Mouse (Mus musculus): ENCODE measurements around the gene Map2k1. TPM values are rescaled to one million over a fixed set of nuclear protein-coding genes. Genes with fewer than 3 reads are reported as not detected.
"Not testable (repeated sequence)": the region's sequence is repeated elsewhere in the genome, so short reads cannot be mapped to it uniquely, and the experiment has no call there.

Gene Map2k1
- polyA plus RNA-seq, 1 experiment from 2014 or later = 80.7 TPM

DNA sequence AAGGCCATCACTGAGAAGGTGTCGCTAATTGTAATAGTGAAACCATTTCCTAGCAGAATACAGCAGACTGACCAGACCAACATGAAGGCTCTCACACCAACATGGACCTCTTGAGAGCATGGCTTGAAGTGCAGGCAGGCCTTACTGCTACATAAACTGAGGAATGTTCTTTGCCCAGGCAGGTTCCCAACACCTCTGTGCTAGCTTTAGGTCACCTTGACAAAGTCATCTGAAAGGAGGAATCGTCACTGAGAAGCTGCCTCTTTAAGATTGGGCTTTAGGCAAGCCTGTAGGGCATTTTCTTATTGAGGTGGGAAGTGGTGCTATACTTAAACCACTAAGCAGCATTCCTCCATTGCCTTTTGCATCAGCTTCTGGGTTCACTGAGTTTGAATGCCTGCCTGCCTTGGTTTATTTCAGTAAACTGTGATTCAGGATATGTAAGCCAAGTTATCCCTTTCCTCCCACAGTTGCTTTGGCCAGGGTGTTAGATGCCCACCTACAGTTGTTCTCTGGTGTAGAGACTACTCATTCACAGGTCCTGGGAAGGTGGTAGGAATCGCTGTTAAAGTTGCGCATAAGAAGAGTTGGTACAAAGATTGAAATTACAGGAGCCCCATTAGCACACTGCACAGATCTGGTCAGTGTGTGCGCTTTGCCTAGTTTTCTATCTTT lies 69.1 kb downstream of the Map2k1 start:
- H3K4me3 ChIP-seq (replicated peaks; ENCODE audit: low read length) = no peak overlapping the region
- H3K9me3 ChIP-seq (replicated peaks; ENCODE audit: control insufficient read depth, low read length) = no peaks in the 10 kb centered on the region
- peak overlapping the region; percentile 12; the same call in 1 of the 2 replicates for H3K27ac ChIP-seq (ENCODE audit: low read length)
- H3K4me1 ChIP-seq (ENCODE audit: control insufficient read depth, insufficient read depth, low read length) = 0 out of 2 replicates have a peak, but pooled peaks cover 4% of the 10 kb centered on the region
- no peaks in the 10 kb centered on the region for H3K27me3 ChIP-seq (ENCODE audit: control insufficient read depth, insufficient read depth, low read length)
- no peak for ATAC-seq (ENCODE audit: insufficient read depth, low FRiP score)
- no peak overlapping the region for H3K9ac ChIP-seq (ENCODE audit: low read length)
- WGBS = 88% methylated on average over 5 of the region's 5 CpGs
- peaks cover 21% of the 10 kb centered on the region; the same call in 1 of the 2 replicates for H3K36me3 ChIP-seq (ENCODE audit: control insufficient read depth, insufficient read depth, low read length)
- H3K4me2 ChIP-seq (ENCODE audit: low read depth, low read length) = no peak overlapping the region

DNA sequence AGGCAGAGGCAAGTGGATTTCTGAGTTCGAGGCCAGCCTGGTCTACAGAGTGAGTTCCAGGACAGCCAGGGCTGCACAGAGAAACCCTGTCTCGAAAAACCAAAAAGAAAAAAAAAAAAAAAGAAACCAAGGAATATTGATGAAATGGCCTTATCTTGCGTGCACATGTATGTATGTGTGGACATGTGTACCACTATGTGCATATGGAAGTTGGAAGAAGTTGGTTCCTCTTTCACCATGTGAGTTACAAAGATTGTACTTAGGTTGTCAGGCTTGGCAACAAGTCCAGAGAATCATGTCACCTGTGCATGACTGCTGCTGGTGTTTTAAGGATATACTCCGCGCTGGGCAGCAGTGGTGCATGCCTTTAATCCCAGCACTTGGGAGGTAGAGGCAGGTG lies 70.1 kb downstream of the Map2k1 start:
- peaks cover 27% of the 10 kb centered on the region; the same call in 1 of the 2 replicates for H3K36me3 ChIP-seq (ENCODE audit: control insufficient read depth, insufficient read depth, low read length)

DNA sequence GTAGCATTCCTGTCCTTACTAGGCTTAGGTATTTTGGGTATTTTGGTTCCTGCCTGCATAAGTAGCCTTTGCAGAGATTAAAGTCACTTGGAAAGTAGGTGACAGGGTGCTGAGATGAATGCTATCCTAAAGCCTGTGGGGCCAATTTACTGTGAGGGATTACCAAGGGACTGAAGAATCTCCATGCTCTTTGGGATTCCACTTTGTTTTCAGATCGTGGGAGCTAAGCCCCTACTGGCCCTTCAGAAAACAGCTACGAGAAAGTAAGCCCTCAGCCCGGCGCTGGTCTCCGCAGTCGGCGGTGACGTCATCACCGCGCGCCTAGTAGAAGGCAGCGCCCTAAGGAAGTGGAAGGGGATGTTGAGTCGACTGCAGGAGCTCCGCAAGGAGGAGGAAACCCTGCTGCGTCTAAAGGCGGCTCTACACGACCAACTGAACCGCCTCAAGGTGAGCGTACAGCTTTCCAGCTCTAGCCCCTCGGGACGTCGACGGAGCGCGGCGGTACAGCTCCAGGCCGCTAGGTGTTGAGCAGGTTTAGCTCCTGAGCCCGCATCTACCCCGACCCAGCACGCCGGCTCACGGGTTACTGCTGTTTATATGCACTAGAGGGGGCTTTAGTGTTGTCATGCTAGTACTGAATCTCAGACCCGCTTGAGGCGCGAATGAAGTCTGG lies 74.3 kb downstream of the Map2k1 start, which contains the start of gene Snapc5:
TSS of gene Snapc5 (plus strand) at position 301 of the 673 bp plus-strand sequence.
- Histone ChIP-seq H3K9me3 (replicated peaks; ENCODE audit: control insufficient read depth, low read length) (no peaks in the 10 kb centered on the region), H3K27ac (ENCODE audit: low read length) (peak within 1 kb of the TSS; percentile 91), H3K4me1 (ENCODE audit: control insufficient read depth, insufficient read depth, low read length) (peaks cover 11% of the 10 kb centered on the region; the same call in 1 of the 2 replicates), H3K4me3 (replicated peaks; ENCODE audit: low read length) (peak within 1 kb of the TSS; percentile 73), H3K36me3 (ENCODE audit: control insufficient read depth, insufficient read depth, low read length) (peaks cover 48% of the 10 kb centered on the region), H3K27me3 (ENCODE audit: control insufficient read depth, insufficient read depth, low read length) (no peaks in the 10 kb centered on the region), H3K9ac (ENCODE audit: low read length) (peak within 1 kb of the TSS; percentile 86), H3K4me2 (ENCODE audit: low read depth, low read length) (peak within 1 kb of the TSS; percentile 55)
- under 1% methylated on average over 35 of the region's 35 CpGs for WGBS
- ATAC-seq (ENCODE audit: insufficient read depth, low FRiP score) = peak; percentile 94

More for the DNA sequence above, 70.1 kb downstream of the Map2k1 start:
- H3K27me3 ChIP-seq (ENCODE audit: control insufficient read depth, insufficient read depth, low read length); H3K4me1 ChIP-seq (ENCODE audit: control insufficient read depth, insufficient read depth, low read length); H3K27ac ChIP-seq (ENCODE audit: low read length); H3K9me3 ChIP-seq (replicated peaks; ENCODE audit: control insufficient read depth, low read length); H3K4me2 ChIP-seq (ENCODE audit: low read depth, low read length); H3K4me3 ChIP-seq (replicated peaks; ENCODE audit: low read length); H3K9ac ChIP-seq (ENCODE audit: low read length); ATAC-seq (ENCODE audit: insufficient read depth, low FRiP score): not testable (repeated sequence)
- 95% methylated on average over 5 of the region's 5 CpGs for WGBS

DNA sequence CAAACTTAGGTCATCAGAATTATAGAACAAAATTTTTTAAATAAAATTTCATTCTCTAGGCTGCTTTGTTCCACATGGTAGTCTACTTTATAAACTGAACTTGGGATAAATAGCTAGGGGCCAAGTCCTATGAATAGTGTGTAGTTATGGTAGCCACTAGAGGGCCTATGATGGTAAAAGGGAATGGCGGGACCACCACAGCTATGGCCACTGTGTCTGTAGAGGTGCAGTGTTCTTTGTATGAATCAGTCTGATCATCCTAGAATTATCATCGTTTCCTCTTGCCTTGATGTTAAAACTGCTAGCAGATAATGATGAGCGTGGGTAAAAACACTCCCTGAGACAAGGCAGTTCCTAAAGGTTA lies 74.8 kb downstream of the Map2k1 start:
- ATAC-seq (ENCODE audit: insufficient read depth, low FRiP score) = no peak
- 31% methylated on average over 3 of the region's 3 CpGs for WGBS
- peak overlapping the region; percentile 55 for H3K4me2 ChIP-seq (ENCODE audit: low read depth, low read length)
- peak overlapping the region; percentile 86 for H3K9ac ChIP-seq (ENCODE audit: low read length)
- H3K36me3 ChIP-seq (ENCODE audit: control insufficient read depth, insufficient read depth, low read length) = peaks cover 47% of the 10 kb centered on the region
- peak overlapping the region; percentile 91 for H3K27ac ChIP-seq (ENCODE audit: low read length)
- peak overlapping the region; percentile 73 for H3K4me3 ChIP-seq (replicated peaks; ENCODE audit: low read length)
- H3K9me3 ChIP-seq (replicated peaks; ENCODE audit: control insufficient read depth, low read length) = no peaks in the 10 kb centered on the region
- peaks cover 11% of the 10 kb centered on the region; the same call in 1 of the 2 replicates for H3K4me1 ChIP-seq (ENCODE audit: control insufficient read depth, insufficient read depth, low read length)
- no peaks in the 10 kb centered on the region for H3K27me3 ChIP-seq (ENCODE audit: control insufficient read depth, insufficient read depth, low read length)

DNA sequence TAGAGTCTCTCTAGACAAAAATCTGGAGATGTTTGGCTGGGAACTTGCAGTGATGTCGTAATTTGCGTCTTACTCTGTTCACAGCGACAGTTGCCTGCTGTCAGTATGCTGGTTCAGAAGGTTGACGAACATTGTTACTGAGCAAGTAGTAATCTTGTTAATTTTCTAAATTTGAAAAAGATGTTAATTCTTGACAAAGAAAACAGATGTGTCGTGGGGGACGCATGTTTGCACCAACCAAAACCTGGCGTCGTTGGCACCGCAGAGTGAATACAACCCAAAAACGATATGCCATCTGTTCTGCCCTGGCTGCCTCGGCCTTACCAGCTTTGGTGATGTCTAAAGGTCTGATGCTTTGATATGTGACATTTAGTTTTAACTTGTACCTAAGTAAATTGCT lies 78.1 kb downstream of the Map2k1 start:
- ATAC-seq (ENCODE audit: insufficient read depth, low FRiP score) = no peak
- Histone ChIP-seq H3K4me3 (replicated peaks; ENCODE audit: low read length) (no peak overlapping the region), H3K27me3 (ENCODE audit: control insufficient read depth, insufficient read depth, low read length) (no peaks in the 10 kb centered on the region), H3K9ac (ENCODE audit: low read length) (0 out of 2 replicates have a peak overlapping the region, but pooled peaks have one; percentile 19), H3K9me3 (replicated peaks; ENCODE audit: control insufficient read depth, low read length) (no peaks in the 10 kb centered on the region), H3K4me2 (ENCODE audit: low read depth, low read length) (0 out of 2 replicates have a peak overlapping the region, but pooled peaks have one; percentile 95), H3K36me3 (ENCODE audit: control insufficient read depth, insufficient read depth, low read length) (peaks cover 35% of the 10 kb centered on the region), H3K4me1 (ENCODE audit: control insufficient read depth, insufficient read depth, low read length) (peaks cover 18% of the 10 kb centered on the region), H3K27ac (ENCODE audit: low read length) (no peak overlapping the region)
- 83% methylated on average over 11 of the region's 11 CpGs for WGBS

DNA sequence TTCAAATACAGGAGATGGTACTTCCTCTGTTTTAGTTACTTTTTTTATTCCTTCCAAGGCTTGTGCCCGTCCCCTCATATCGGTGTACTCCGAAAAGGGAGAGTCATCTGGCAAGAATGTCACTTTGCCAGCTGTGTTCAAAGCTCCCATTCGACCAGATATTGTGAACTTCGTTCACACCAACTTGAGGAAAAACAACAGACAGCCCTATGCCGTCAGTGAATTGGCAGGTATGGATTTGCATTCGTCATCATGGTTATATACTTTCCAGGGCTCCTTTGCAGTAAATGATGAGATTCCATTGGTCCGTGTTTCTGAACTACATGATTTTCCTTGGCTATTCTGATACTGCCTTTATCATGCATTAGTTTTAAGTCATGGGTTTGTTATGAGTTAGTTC lies 78.7 kb downstream of the Map2k1 start:
- no peaks in the 10 kb centered on the region for H3K27me3 ChIP-seq (ENCODE audit: control insufficient read depth, insufficient read depth, low read length)
- H3K9me3 ChIP-seq (replicated peaks; ENCODE audit: control insufficient read depth, low read length) = no peaks in the 10 kb centered on the region
- H3K9ac ChIP-seq (ENCODE audit: low read length) = peak overlapping the region; percentile 19; the same call in 1 of the 2 replicates
- no peak overlapping the region for H3K27ac ChIP-seq (ENCODE audit: low read length)
- H3K4me1 ChIP-seq (ENCODE audit: control insufficient read depth, insufficient read depth, low read length) = peaks cover 16% of the 10 kb centered on the region
- peak overlapping the region; percentile 95 for H3K4me2 ChIP-seq (ENCODE audit: low read depth, low read length)
- H3K4me3 ChIP-seq (replicated peaks; ENCODE audit: low read length) = peak overlapping the region; percentile 99
- no peak for ATAC-seq (ENCODE audit: insufficient read depth, low FRiP score)
- H3K36me3 ChIP-seq (ENCODE audit: control insufficient read depth, insufficient read depth, low read length) = peaks cover 35% of the 10 kb centered on the region
- 53% methylated on average over 8 of the region's 8 CpGs for WGBS

DNA sequence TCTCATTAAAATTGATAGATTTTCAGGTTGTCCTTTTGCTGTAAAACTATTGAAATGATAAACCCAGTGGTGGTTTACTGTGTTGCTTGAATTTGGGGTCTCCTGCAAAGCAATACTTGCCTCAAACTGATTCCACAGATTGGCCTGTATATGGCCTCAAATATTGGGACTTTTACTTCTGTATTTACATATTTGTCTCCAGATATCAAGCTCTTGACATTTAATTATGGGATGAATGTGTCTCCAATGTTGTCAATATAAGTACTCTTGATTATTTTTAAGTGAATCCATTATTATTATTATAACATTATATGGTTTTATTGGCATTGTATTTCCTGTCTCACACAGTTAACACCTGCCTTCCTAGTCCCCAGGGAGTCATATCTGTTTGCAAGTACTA lies 79.1 kb downstream of the Map2k1 start:
- peak overlapping the region; percentile 95 for H3K4me2 ChIP-seq (ENCODE audit: low read depth, low read length)
- no peak overlapping the region for H3K27ac ChIP-seq (ENCODE audit: low read length)
- no peak for ATAC-seq (ENCODE audit: insufficient read depth, low FRiP score)
- H3K9ac ChIP-seq (ENCODE audit: low read length) = peak overlapping the region; percentile 96
- H3K36me3 ChIP-seq (ENCODE audit: control insufficient read depth, insufficient read depth, low read length) = peaks cover 35% of the 10 kb centered on the region
- peaks cover 15% of the 10 kb centered on the region for H3K4me1 ChIP-seq (ENCODE audit: control insufficient read depth, insufficient read depth, low read length)
- H3K9me3 ChIP-seq (replicated peaks; ENCODE audit: control insufficient read depth, low read length) = no peaks in the 10 kb centered on the region
- peak overlapping the region; percentile 99 for H3K4me3 ChIP-seq (replicated peaks; ENCODE audit: low read length)
- H3K27me3 ChIP-seq (ENCODE audit: control insufficient read depth, insufficient read depth, low read length) = no peaks in the 10 kb centered on the region

DNA sequence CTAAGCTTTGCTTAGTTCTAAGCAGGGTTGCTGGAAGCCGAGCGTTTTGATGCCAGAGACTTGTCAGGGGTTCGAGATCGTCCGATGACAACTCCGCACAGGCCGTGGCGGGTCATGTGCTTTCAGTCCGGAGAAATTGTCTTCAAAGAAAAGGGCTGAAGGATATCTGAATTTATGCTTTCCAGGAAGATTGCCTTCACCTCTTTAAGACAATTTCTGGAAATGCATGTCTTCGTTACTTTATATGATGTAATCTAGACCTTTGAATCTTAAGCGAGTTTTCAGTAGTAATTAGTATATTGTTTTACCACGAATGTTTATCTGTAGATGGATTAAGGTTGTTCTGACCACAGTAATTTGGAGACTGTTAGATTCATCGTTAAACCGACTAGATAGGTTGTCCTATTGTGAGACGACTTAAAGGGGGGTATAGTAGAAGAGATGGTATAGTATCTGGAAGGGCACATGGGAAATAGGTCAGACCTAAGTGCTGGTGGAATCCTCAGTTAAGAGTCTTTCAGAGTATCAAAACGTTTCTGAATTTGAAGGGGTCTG lies 79.7 kb downstream of the Map2k1 start:
- no peak for ATAC-seq (ENCODE audit: insufficient read depth, low FRiP score)
- Histone ChIP-seq H3K4me1 (ENCODE audit: control insufficient read depth, insufficient read depth, low read length) (peaks cover 14% of the 10 kb centered on the region), H3K36me3 (ENCODE audit: control insufficient read depth, insufficient read depth, low read length) (peaks cover 34% of the 10 kb centered on the region), H3K27me3 (ENCODE audit: control insufficient read depth, insufficient read depth, low read length) (no peaks in the 10 kb centered on the region), H3K27ac (ENCODE audit: low read length) (peak overlapping the region; percentile 81), H3K4me3 (replicated peaks; ENCODE audit: low read length) (peak overlapping the region; percentile 99), H3K4me2 (ENCODE audit: low read depth, low read length) (peak overlapping the region; percentile 95), H3K9me3 (replicated peaks; ENCODE audit: control insufficient read depth, low read length) (no peaks in the 10 kb centered on the region), H3K9ac (ENCODE audit: low read length) (peak overlapping the region; percentile 96)
- under 1% methylated on average over 16 of the region's 16 CpGs for WGBS

All from stomach, embryonic 16.5 days (tissue).